Mouse (Mus musculus) gastrocnemius, postnatal 36 days (tissue): ENCODE measurements around the gene Knop1. TPM values are rescaled to one million over a fixed set of nuclear protein-coding genes. Genes with fewer than 3 reads are reported as not detected.

ENCODE experiments used
- DNase-seq, 2 experiments: peaks; one replicate each; pipeline ENCODE4 v3.0.0; 2022
- intact Hi-C: fragments of 180-260 bp; cut with DNase I; formaldehyde crosslinking; loops from one replicate; pipeline ENCODE4 v1.15.1; 2025
- total RNA-seq, 2 experiments: library from RNA; stranded (reverse); gene quantifications; 2 replicates each; pipeline ENCODE4 v1.2.3; 2021

Gene Knop1
- total RNA-seq, 2 experiments from 2014 or later = 22.2 to 27.1 TPM

DNA sequence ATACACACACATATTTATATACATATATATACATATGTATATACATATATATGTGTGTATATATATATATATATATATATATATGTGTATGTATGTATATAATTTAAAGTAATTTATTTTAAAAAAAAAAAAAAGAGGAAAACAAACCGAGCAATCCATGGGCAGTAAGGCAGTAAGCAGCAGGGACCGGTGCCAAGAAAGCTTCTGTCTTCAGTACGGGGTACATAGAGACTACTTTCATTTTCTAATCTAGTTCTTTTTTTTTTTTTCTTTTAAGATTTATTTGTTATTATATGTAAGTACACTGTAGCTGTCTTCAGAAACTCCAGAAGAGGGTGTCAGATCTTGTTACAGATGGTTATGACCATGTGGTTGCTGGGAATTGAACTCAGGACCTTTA lies 54.3 kb downstream of the Knop1 start:
- intact Hi-C loops = no loop called here
- DNase-seq = no peak

GRCm38 (mm10) chr7:118800112-118800734 lies 55.8 kb downstream of the Knop1 start:
- intact Hi-C loops = no loop called here

DNA sequence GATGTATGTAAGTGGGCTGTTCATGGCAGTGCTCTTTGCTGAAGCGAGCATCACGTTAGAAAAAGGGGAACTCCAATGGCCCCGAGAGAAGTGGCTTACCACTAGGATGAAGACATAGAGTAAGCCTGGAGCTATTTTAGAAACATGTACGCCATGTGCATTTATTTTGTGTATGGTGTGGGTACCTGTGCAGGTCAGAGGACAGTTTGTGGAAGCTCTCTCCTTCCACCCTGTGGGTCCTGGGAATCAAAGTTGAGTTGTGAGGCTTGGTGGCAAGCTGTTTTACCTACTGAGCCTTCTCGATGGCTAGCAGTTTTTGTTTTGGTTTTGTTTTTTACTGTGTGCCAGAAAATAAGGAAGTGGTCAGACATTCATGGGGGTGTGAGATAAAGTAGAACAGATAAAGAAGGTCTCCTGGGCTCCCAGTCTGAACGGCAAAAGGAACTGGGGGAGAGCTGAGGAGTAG lies 57.9 kb downstream of the Knop1 start:
- intact Hi-C loops = no loop called here
- no peak for DNase-seq

More at GRCm38 (mm10) chr7:118800112-118800734, 55.8 kb downstream of the Knop1 start:
- no peak for DNase-seq

DNA sequence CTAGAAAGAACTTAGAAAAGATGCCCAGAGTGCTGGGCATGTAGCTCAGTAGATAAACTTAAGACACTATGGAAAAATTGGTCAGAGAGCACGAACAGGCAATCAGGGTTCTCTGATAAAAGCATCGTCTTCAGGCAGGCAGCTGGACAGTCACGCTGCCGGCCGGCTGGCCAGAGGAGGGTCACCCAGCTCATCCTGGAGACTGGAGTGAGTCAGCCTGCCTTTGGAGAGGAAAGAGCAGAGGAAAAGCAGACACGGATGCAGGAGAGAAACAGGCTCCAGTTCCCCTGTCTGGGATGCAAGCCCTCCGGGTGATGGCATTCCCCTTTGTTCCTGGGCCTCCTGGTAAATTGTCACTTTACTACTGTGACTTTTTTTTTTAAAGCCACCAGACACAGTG lies 58.5 kb downstream of the Knop1 start:
- DNase-seq = no peak
- intact Hi-C loops = no loop called here

GRCm38 (mm10) chr7:118796838-118797237 lies 59.2 kb downstream of the Knop1 start:
- no peak for DNase-seq
- intact Hi-C loops = no loop called here

DNA sequence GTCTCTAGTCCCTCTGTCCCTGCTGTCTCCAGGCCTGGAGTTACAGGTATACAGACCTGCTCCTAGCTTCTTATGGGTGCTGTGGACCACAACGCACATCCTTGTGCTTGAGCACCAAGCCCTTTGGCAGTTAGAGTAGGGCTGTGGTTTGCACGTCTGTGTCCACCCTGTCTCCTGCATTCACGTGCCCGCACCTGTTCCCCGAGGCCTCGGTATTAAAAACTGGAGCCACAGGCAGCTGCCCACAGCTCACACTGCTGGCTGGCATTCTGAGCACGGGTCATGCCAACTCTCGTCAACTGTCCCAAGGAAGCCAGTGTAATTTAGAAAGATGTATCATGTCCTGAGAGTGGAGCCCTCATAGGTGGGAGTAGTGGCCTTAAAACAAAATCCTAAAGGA lies 60.3 kb downstream of the Knop1 start:
- intact Hi-C loops = no loop called here
- no peak for DNase-seq

DNA sequence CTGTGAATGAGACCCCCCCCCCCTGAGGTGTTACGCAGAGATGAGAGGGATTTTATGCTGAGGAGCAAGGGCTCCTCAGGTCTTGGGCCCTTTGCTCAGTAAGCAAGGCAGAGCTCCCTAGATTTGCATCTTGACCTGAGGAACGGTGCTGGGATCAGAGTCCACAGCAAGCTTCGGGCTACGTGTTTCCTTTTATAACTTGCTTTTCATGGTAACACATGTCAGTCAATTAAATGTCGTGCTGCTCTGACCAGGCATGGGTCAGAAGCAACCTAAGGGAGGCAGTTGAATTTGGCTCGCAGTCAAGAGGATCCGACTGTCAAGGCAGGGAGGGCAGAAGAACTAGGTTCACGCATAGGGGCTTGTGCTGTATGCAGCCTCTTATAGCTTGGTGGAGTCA lies 62.2 kb downstream of the Knop1 start:
- DNase-seq = no peak
- intact Hi-C loops = no loop called here

Other genes starting within 250 kb of the Knop1 start
- gene Gde1, start 150.5 kb downstream of the Knop1 start, total RNA-seq = 10 to 100 TPM; 33.4 to 35.8 TPM
- gene Ccp110, start 143.7 kb downstream of the Knop1 start, total RNA-seq = 1 to 10 TPM; 1.9 to 2.3 TPM
- 10 to 100 TPM; 17.7 to 20.2 TPM for gene Vps35l, start 116.0 kb downstream of the Knop1 start, total RNA-seq
- gene Iqck, start 502 bp downstream of the Knop1 start, total RNA-seq = under 1 TPM in 1 of 2 experiments, not detected in 1; 0.52 TPM
- gene Gprc5b, start 139.0 kb upstream of the Knop1 start, total RNA-seq = 10 to 100 TPM; 14.0 to 19.0 TPM